Mouse (Mus musculus): ENCODE measurements around the gene Slc9b1.

DNA sequence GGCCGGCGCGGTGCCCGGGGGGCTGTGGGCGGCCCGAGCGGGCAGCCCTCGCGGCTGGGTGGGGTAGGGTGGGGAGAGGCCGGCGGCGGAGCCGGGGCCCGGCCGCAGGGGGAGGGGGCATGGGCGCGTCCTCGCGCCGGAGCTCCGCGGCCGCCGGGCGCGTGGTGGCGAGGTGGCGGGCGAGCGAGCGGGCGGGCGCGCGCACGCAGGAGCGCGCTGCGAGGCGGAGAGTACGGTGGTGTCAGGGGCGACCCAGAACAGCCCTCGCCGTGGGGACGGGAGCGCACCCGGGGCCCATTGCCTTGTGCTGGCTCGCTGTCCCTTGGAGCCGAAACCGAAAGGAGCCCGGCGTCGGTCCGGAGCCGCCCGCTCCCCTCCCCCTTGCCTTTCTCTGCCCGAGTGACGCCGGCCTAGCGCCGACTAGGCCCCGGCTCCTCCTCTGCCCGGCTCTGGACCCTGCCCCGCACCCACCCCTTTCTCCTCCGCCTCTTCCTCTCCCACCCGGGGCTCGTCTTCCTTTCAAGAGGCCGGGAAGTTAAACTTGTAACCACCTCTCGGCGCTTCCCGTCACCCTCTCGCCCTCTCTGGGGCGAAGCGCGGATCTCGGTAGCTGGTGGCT, 91.2 kb downstream of the Slc9b1 start:
- TF ChIP-seq GATA1 (IDR thresholded peaks at IDR 0.05; ENCODE audit: low read length): no peak
- no peak for TF ChIP-seq TAL1 (IDR thresholded peaks at IDR 0.05; ENCODE audit: low read length)

Data from erythroblast, embryonic 14.5 days (primary cell).